Mouse (Mus musculus) intestine, embryonic 16.5 days (tissue): ENCODE data around the gene Asl. TPM values are rescaled to one million over a fixed set of nuclear protein-coding genes. Genes with fewer than 3 reads are reported as not detected.

Source experiments
- ATAC-seq: fragments of 200-750 bp; cut with Nextera tagmentation; 2 replicates; pipeline ENCODE4 v1.8.0; 2017; ENCODE audit warnings: moderate TSS enrichment, moderate library complexity
- H3K27ac ChIP-seq: fragments of 300-500 bp; sonication (generic); 2 replicates; pipeline ENCODE4 v1.5.1; 2014; ENCODE audit warnings: mild to moderate bottlenecking, low read length
- H3K27me3 ChIP-seq: fragments of 300-500 bp; sonication (generic); replicated peaks from 2 replicates; pipeline ENCODE4 v1.6.1; 2014; ENCODE audit warnings: low read length, control low read depth, mixed read lengths; ENCODE audit not compliant: control insufficient read depth, insufficient read depth
- H3K36me3 ChIP-seq: fragments of 300-500 bp; sonication (generic); 2 replicates; pipeline ENCODE4 v1.6.1; 2014; ENCODE audit warnings: low read length, control low read depth; ENCODE audit not compliant: control insufficient read depth, insufficient read depth
- H3K4me1 ChIP-seq: fragments of 300-500 bp; sonication (generic); 2 replicates; pipeline ENCODE4 v1.6.1; 2014; ENCODE audit warnings: low read length, control low read depth, mixed read lengths; ENCODE audit not compliant: control insufficient read depth, insufficient read depth
- H3K4me2 ChIP-seq: fragments of 300-500 bp; sonication (generic); 2 replicates; pipeline ENCODE4 v1.6.1; 2014; ENCODE audit warnings: low read depth, low read length, control low read depth
- H3K4me3 ChIP-seq: fragments of 300-500 bp; sonication (generic); 2 replicates; pipeline ENCODE4 v1.5.1; 2014; ENCODE audit warnings: mild to moderate bottlenecking, low read length
- H3K9ac ChIP-seq: fragments of 300-500 bp; sonication (generic); 2 replicates; pipeline ENCODE4 v1.6.1; 2014; ENCODE audit warnings: low read depth, low read length
- H3K9me3 ChIP-seq: fragments of 300-500 bp; sonication (generic); 2 replicates; pipeline ENCODE4 v1.6.1; 2016; ENCODE audit warnings: low read length, control low read depth; ENCODE audit not compliant: control insufficient read depth
- WGBS: fragments of 180-500 bp; shearing (Covaris S2); extraction: QIAGEN DNeasy Blood & Tissue Kit; methylation state at CpG from one replicate; pipeline ENCODE4 v1.1.7; 2014; 5-methylcytosine and 5-hydroxymethylcytosine counted together
- polyA plus RNA-seq: library from polyadenylated mRNA; unstranded; fragments of >200 nt; fragmentation: Nextera tagmentation; extraction: Ambion mirVana; gene quantifications from 2 replicates; pipeline ENCODE4 v1.2.1, GENCODE M21; 2015

The Asl gene
- polyA plus RNA-seq, 1 experiment from 2014 or later: 74.1 TPM

DNA sequence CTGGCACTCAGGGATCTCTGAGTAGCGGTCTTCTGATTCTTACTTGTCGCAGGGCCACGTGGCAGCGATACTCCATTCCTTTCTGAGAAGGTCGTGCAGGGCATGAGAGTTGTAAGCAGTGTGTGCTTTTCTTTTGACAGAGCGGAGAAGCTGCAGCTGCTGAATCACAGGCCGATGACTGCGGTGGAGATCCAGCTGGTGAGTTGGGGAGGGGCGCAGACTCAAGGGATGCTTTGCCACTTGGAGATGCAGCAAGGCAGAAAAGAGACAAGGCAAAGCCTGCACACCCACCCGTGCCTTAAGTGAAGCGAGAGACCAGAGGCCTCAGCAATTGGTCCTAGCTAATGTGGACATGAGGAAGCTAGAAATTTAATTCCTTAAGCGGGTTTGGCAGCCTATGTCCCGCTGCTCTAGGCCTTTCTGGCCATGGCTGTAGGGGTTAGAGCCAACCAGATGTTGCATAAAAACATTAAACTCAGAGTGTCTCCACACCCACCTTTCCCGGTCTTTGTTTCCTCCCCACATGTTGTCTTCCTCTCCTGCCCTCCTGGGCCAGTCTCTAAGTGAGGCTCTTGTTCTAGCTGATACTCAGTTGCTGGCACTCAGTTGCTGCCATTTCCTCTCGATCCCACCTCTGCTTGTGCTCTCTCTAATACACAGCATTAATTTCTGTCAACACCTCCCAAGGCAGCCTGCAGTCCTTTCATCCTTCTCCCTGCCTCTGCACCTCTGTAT is 19.9 kb upstream of the Asl start:
- 0 out of 2 replicates have a peak overlapping the region, but pooled peaks have one; percentile 8 for H3K9ac ChIP-seq
- 61% methylated on average over 15 of the region's 15 CpGs for WGBS
- peak; percentile 67; the same call in 1 of the 2 replicates for ATAC-seq
- H3K36me3 ChIP-seq: peaks cover 6% of the 10 kb centered on the region
- H3K4me1 ChIP-seq: no peaks in the 10 kb centered on the region
- H3K9me3 ChIP-seq: no peaks in the 10 kb centered on the region
- no peak overlapping the region for H3K4me3 ChIP-seq
- H3K4me2 ChIP-seq: no peak overlapping the region
- H3K27ac ChIP-seq: peak overlapping the region; percentile 61
- no peaks in the 10 kb centered on the region for H3K27me3 ChIP-seq

GRCm38 (mm10) chr5:130047013-130047412 is 18.0 kb upstream of the Asl start:
- Histone ChIP-seq H3K9me3 (no peaks in the 10 kb centered on the region), H3K4me1 (no peaks in the 10 kb centered on the region), H3K27ac (no peak overlapping the region), H3K4me2 (no peak overlapping the region), H3K27me3 (no peaks in the 10 kb centered on the region), H3K36me3 (peaks cover 15% of the 10 kb centered on the region), H3K9ac (no peak overlapping the region), H3K4me3 (no peak overlapping the region)
- ATAC-seq: no peak
- 80% methylated on average over 6 of the region's 6 CpGs for WGBS

DNA sequence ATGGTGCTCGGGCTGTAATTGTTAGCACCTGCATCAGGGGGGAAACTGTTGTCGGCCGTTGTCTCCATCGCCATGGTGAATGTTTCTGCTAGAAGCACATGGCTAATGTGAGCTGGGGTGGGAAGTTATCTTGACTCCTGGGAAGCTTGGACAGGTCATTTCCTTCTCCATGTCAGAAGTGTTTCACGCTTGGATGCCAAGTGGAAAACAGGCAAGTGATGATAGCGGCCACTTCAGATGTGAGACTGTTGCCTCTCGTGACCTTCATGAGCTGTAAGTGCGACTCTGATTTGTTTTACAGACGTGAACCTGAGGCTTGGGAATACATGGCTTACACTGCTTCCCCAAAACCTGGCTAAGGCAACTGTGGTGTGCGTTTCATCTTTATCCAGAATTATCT is 17.5 kb upstream of the Asl start:
- Histone ChIP-seq H3K4me2 (no peak overlapping the region), H3K4me1 (no peaks in the 10 kb centered on the region), H3K27ac (no peak overlapping the region), H3K9ac (no peak overlapping the region), H3K27me3 (no peaks in the 10 kb centered on the region), H3K9me3 (no peaks in the 10 kb centered on the region), H3K4me3 (no peak overlapping the region), H3K36me3 (peaks cover 15% of the 10 kb centered on the region)
- WGBS: 95% methylated on average over 10 of the region's 10 CpGs
- ATAC-seq: no peak

- 90% methylated on average over 7 of the region's 7 CpGs for WGBS
- no peak for ATAC-seq
These were observed 17.1 kb upstream of the Asl start for GRCm38 (mm10) chr5:130046100-130046499.

DNA sequence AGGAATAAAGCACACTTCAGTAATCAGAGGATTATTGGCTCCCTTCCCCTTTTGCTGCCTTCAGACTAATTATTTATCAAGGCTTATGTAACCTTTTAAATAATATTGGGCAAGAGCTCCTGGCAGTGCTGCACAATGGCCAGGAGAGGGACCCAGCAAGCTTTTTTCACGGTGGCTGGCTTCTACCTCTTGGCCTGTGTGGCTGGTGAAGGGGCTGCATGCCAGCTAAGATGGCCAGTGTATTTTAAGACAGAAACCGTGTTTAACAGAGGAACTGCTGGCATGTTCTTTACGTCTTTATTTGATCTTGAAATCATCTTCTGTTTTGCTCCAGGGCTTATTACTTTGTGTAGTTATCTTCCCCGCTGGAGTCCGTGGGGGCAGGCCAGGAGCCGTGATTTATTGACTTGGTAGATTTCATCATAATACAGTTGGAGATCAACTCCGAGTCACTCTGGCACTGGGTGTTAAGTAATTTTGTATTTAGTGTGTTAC is 15.2 kb upstream of the Asl start:
- Histone ChIP-seq H3K27ac (no peak overlapping the region), H3K4me3 (no peak overlapping the region), H3K4me2 (no peak overlapping the region), H3K27me3 (no peaks in the 10 kb centered on the region), H3K4me1 (no peaks in the 10 kb centered on the region), H3K9me3 (no peaks in the 10 kb centered on the region), H3K36me3 (peaks cover 15% of the 10 kb centered on the region), H3K9ac (no peak overlapping the region)
- WGBS: 64% methylated on average over 7 of the region's 7 CpGs
- ATAC-seq: no peak

More at GRCm38 (mm10) chr5:130046100-130046499, 17.1 kb upstream of the Asl start:
- Histone ChIP-seq H3K9me3 (no peaks in the 10 kb centered on the region), H3K9ac (no peak overlapping the region), H3K4me3 (no peak overlapping the region), H3K36me3 (peaks cover 15% of the 10 kb centered on the region), H3K27ac (no peak overlapping the region), H3K27me3 (no peaks in the 10 kb centered on the region), H3K4me1 (no peaks in the 10 kb centered on the region), H3K4me2 (no peak overlapping the region)

DNA sequence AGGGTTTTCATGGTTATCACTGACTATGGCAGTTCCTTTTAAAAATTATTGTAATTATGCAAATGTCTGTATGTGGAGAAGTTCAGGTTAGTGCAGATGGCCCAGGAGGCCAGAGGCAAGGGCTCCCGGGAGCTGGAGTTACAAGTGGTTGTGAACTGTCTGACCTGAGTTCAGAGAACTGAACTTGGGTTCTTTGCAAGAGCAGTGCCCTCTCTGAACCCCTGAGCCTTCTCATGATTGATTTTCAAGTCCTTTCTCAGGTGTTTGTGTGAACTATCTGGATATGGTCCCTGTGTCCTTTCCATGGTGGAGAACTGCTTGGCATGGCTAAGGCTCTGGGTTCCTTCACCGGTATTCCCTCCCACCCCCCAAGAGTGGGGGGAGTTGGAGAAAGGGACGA is 14.7 kb upstream of the Asl start:
- no peak overlapping the region for H3K27ac ChIP-seq
- H3K27me3 ChIP-seq: no peaks in the 10 kb centered on the region
- no peaks in the 10 kb centered on the region for H3K4me1 ChIP-seq
- no peak for ATAC-seq
- no peak overlapping the region for H3K4me2 ChIP-seq
- H3K9ac ChIP-seq: no peak overlapping the region
- no peaks in the 10 kb centered on the region for H3K9me3 ChIP-seq
- WGBS: 89% methylated on average over 3 of the region's 3 CpGs
- no peak overlapping the region for H3K4me3 ChIP-seq
- H3K36me3 ChIP-seq: peaks cover 15% of the 10 kb centered on the region

- no peak for ATAC-seq
- no peaks in the 10 kb centered on the region for H3K4me1 ChIP-seq
- peaks cover 9% of the 10 kb centered on the region for H3K36me3 ChIP-seq
- H3K9me3 ChIP-seq: no peaks in the 10 kb centered on the region
- H3K4me2 ChIP-seq: no peak overlapping the region
- H3K27ac ChIP-seq: peak overlapping the region; percentile 68
- 84% methylated on average over 4 of the region's 4 CpGs for WGBS
- no peaks in the 10 kb centered on the region for H3K27me3 ChIP-seq
- H3K4me3 ChIP-seq: no peak overlapping the region
- H3K9ac ChIP-seq: no peak overlapping the region
These were observed 12.2 kb upstream of the Asl start for GRCm38 (mm10) chr5:130041262-130041661.

GRCm38 (mm10) chr5:130040797-130041196 is 11.8 kb upstream of the Asl start:
- Histone ChIP-seq H3K4me1 (no peaks in the 10 kb centered on the region), H3K36me3 (peaks cover 9% of the 10 kb centered on the region), H3K4me3 (no peak overlapping the region), H3K4me2 (no peak overlapping the region), H3K27me3 (no peaks in the 10 kb centered on the region), H3K9ac (no peak overlapping the region), H3K9me3 (no peaks in the 10 kb centered on the region), H3K27ac (peak overlapping the region; percentile 68)
- WGBS: 79% methylated on average over 4 of the region's 4 CpGs
- ATAC-seq: peak; percentile 72

DNA sequence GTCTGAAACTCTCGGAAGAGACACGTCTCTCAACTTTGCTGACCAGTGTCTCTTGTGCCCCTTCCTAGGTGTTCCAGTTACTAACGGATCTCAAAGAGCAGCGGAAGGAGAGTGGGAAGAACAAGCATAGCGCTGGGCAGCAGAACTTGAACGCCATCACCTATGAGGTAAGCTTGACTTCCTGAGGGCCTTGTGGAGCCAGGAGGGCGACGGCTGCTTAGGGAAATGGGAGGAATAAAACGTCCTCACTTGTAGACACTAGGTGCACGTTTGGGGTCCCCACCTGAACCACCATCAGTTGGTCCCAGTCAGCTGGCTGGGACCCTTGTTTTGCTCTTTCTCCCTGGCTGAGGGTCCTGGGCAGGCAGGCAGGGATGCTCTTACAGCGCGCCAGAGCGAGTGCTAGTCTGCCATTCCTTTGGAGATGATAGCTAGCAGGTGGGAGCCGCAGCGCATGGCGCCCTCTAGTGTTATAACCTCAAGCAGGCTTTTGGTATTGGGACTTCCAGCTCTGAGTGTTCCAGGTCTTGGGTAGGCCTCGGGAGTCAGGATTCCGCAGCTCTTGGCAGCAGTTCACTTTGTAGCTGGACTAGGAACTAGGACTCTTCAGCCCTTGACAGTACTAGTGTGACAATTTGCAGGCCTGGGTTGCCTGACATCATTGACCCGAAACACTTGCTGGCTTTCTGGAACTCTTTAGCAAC is 8.9 kb upstream of the Asl start:
- no peak overlapping the region for H3K9ac ChIP-seq
- WGBS: 62% methylated on average over 19 of the region's 19 CpGs
- H3K27me3 ChIP-seq: no peaks in the 10 kb centered on the region
- no peak overlapping the region for H3K27ac ChIP-seq
- H3K4me1 ChIP-seq: no peaks in the 10 kb centered on the region
- no peak overlapping the region for H3K4me3 ChIP-seq
- H3K9me3 ChIP-seq: no peaks in the 10 kb centered on the region
- peak; percentile 68 for ATAC-seq
- H3K4me2 ChIP-seq: no peak overlapping the region
- peaks cover 5% of the 10 kb centered on the region for H3K36me3 ChIP-seq
